Mouse (Mus musculus): ENCODE measurements around the gene Iqgap3. TPM values are rescaled to one million over a fixed set of nuclear protein-coding genes. Genes with fewer than 3 reads are reported as not detected.

Gene Iqgap3
- polyA plus RNA-seq, 1 experiment from 2014 or later, result 20.9 TPM

Other genes with a start within 250 kb of the Iqgap3 start
- gene Sh2d2a, start 235.2 kb upstream of the Iqgap3 start, polyA plus RNA-seq (2014; fragmentation: Nextera tagmentation; extraction: Ambion mirVana), result 0.22 TPM in 1 of 2 replicates, not detected in the other
- gene Prcc, start 196.4 kb upstream of the Iqgap3 start, polyA plus RNA-seq (2014; fragmentation: Nextera tagmentation; extraction: Ambion mirVana), result 15.6 and 16.6 TPM in 2 replicates
- 231 and 254 TPM in 2 replicates for gene Hdgf, start 175.7 kb upstream of the Iqgap3 start, polyA plus RNA-seq (2014; fragmentation: Nextera tagmentation; extraction: Ambion mirVana)
- 76.7 and 81.0 TPM in 2 replicates for gene Mrpl24, start 162.5 kb upstream of the Iqgap3 start, polyA plus RNA-seq (2014; fragmentation: Nextera tagmentation; extraction: Ambion mirVana)
- gene Isg20l2, start 151.7 kb upstream of the Iqgap3 start, polyA plus RNA-seq (2014; fragmentation: Nextera tagmentation; extraction: Ambion mirVana), result 34.6 and 45.5 TPM in 2 replicates
- 19.3 and 21.6 TPM in 2 replicates for gene Rrnad1, start 151.3 kb upstream of the Iqgap3 start, polyA plus RNA-seq (2014; fragmentation: Nextera tagmentation; extraction: Ambion mirVana)
- 113 and 169 TPM in 2 replicates for gene Crabp2, start 133.3 kb upstream of the Iqgap3 start, polyA plus RNA-seq (2014; fragmentation: Nextera tagmentation; extraction: Ambion mirVana)
- 14.8 and 26.1 TPM in 2 replicates for gene Nes, start 110.9 kb upstream of the Iqgap3 start, polyA plus RNA-seq (2014; fragmentation: Nextera tagmentation; extraction: Ambion mirVana)
- gene Bcan, start 81.7 kb upstream of the Iqgap3 start, polyA plus RNA-seq (2014; fragmentation: Nextera tagmentation; extraction: Ambion mirVana), result not detected in 2 replicates
- not detected in 2 replicates for gene Hapln2, start 54.4 kb upstream of the Iqgap3 start, polyA plus RNA-seq (2014; fragmentation: Nextera tagmentation; extraction: Ambion mirVana)
- 48.1 and 48.6 TPM in 2 replicates for gene Gpatch4, start 38.9 kb upstream of the Iqgap3 start, polyA plus RNA-seq (2014; fragmentation: Nextera tagmentation; extraction: Ambion mirVana)
- gene Naxe, start 23.5 kb upstream of the Iqgap3 start, polyA plus RNA-seq (2014; fragmentation: Nextera tagmentation; extraction: Ambion mirVana), result 159 and 171 TPM in 2 replicates
- not detected in 2 replicates for gene Ttc24, start 3.7 kb upstream of the Iqgap3 start, polyA plus RNA-seq (2014; fragmentation: Nextera tagmentation; extraction: Ambion mirVana)
- gene Mef2d, start 60.4 kb downstream of the Iqgap3 start, polyA plus RNA-seq (2014; fragmentation: Nextera tagmentation; extraction: Ambion mirVana), result 12.6 and 21.8 TPM in 2 replicates
- gene Rhbg, start 172.7 kb downstream of the Iqgap3 start, polyA plus RNA-seq (2014; fragmentation: Nextera tagmentation; extraction: Ambion mirVana), result 2.2 and 3.7 TPM in 2 replicates
- gene Gm38392, start 205.2 kb downstream of the Iqgap3 start, polyA plus RNA-seq (2014; fragmentation: Nextera tagmentation; extraction: Ambion mirVana), result 0.79 TPM in 1 of 2 replicates, not detected in the other
- gene Tsacc, start 215.0 kb downstream of the Iqgap3 start, polyA plus RNA-seq (2014; fragmentation: Nextera tagmentation; extraction: Ambion mirVana), result 15.4 and 20.0 TPM in 2 replicates
- gene Cct3, start 215.1 kb downstream of the Iqgap3 start, polyA plus RNA-seq (2014; fragmentation: Nextera tagmentation; extraction: Ambion mirVana), result 603 and 679 TPM in 2 replicates
- 114 and 138 TPM in 2 replicates for gene Glmp, start 243.1 kb downstream of the Iqgap3 start, polyA plus RNA-seq (2014; fragmentation: Nextera tagmentation; extraction: Ambion mirVana)

Data from kidney, embryonic 14.5 days (tissue).